Mouse (Mus musculus) limb, embryonic 13.5 days (tissue): Measurements from ENCODE around the gene Tulp2. TPM values are rescaled to one million over a fixed set of nuclear protein-coding genes. Genes with fewer than 3 reads are reported as not detected.

Source experiments
- ATAC-seq: fragments of 200-750 bp; cut with Nextera tagmentation; 2 replicates; pipeline ENCODE4 v1.8.0; 2017; ENCODE audit warnings: low read depth, moderate number of reproducible peaks, moderate TSS enrichment; ENCODE audit not compliant: low FRiP score
- H3K27ac ChIP-seq: fragments of 300-500 bp; sonication (generic); 2 replicates; pipeline ENCODE4 v1.5.1; 2015; ENCODE audit warnings: inconsistent platforms, mild to moderate bottlenecking, moderate library complexity
- H3K27me3 ChIP-seq: fragments of 300-500 bp; sonication (generic); 2 replicates; pipeline ENCODE4 v1.6.1; 2015; ENCODE audit warnings: mild to moderate bottlenecking, inconsistent platforms
- H3K36me3 ChIP-seq: fragments of 300-500 bp; sonication (generic); 2 replicates; pipeline ENCODE4 v1.6.1; 2015; ENCODE audit warnings: inconsistent platforms, mild to moderate bottlenecking, moderate library complexity
- H3K4me1 ChIP-seq: fragments of 300-500 bp; sonication (generic); 2 replicates; pipeline ENCODE4 v1.6.1; 2015; ENCODE audit warnings: inconsistent platforms
- H3K4me2 ChIP-seq: fragments of 300-500 bp; sonication (generic); replicated peaks from 2 replicates; pipeline ENCODE4 v1.6.1; 2015; ENCODE audit warnings: inconsistent platforms, mild to moderate bottlenecking, moderate library complexity
- H3K4me3 ChIP-seq: fragments of 300-500 bp; sonication (generic); 2 replicates; pipeline ENCODE4 v1.5.1; 2015; ENCODE audit warnings: moderate library complexity, mild to moderate bottlenecking, inconsistent platforms
- H3K9ac ChIP-seq: fragments of 300-500 bp; sonication (generic); 2 replicates; pipeline ENCODE4 v1.6.1; 2015; ENCODE audit warnings: mild to moderate bottlenecking, inconsistent platforms
- H3K9me3 ChIP-seq: fragments of 300-500 bp; sonication (generic); 2 replicates; pipeline ENCODE4 v1.6.1; 2016; ENCODE audit warnings: inconsistent platforms
- WGBS: fragments of 180-500 bp; shearing (Covaris S2); methylation state at CpG from one replicate; pipeline ENCODE4 v1.1.7; 2015; 5-methylcytosine and 5-hydroxymethylcytosine counted together
- microRNA-seq: library from miRNA; unstranded; fragments of <30 nt; microRNA quantifications from one replicate; pipeline ENCODE4, GENCODE M21; 2016
- polyA plus RNA-seq: library from polyadenylated mRNA; unstranded; fragments of >200 nt; fragmentation: Nextera tagmentation; extraction: Ambion mirVana; gene quantifications from 2 replicates; pipeline ENCODE4 v1.2.1, GENCODE M21; 2015

Gene Tulp2
- polyA plus RNA-seq, 1 experiment from 2014 or later, result 1.0 TPM

GRCm38 (mm10) chr7:45568601-45569473, 87.2 kb downstream of the Tulp2 start:
- ATAC-seq, result no peak
- H3K9ac ChIP-seq, result no peak overlapping the region

GRCm38 (mm10) chr7:45570103-45570741, 88.5 kb downstream of the Tulp2 start, which contains the start of gene Bcat2:
TSS of gene Bcat2 (plus strand) at chr7:45570153.
- H3K4me3 ChIP-seq, result peak within 1 kb of the TSS; percentile 61
- H3K9me3 ChIP-seq, result no peaks in the 10 kb centered on the region
- WGBS, result under 1% methylated on average over 37 of the region's 42 CpGs
- H3K9ac ChIP-seq, result peak within 1 kb of the TSS; percentile 80
- peaks cover 34% of the 10 kb centered on the region for H3K4me1 ChIP-seq
- H3K27me3 ChIP-seq, result no peaks in the 10 kb centered on the region
- H3K27ac ChIP-seq, result peak within 1 kb of the TSS; percentile 91
- ATAC-seq, result peak; percentile 67
- H3K36me3 ChIP-seq, result 0 out of 2 replicates have a peak, but pooled peaks cover 5% of the 10 kb centered on the region
- peak within 1 kb of the TSS; percentile 77 for H3K4me2 ChIP-seq

More at GRCm38 (mm10) chr7:45568601-45569473, 87.2 kb downstream of the Tulp2 start:
- Histone ChIP-seq H3K9me3 (no peaks in the 10 kb centered on the region), H3K27ac (peak overlapping the region; percentile 79), H3K4me1 (peaks cover 34% of the 10 kb centered on the region), H3K27me3 (no peaks in the 10 kb centered on the region), H3K4me2 (peak overlapping the region; percentile 77), H3K36me3 (0 out of 2 replicates have a peak, but pooled peaks cover 3% of the 10 kb centered on the region), H3K4me3 (peak overlapping the region; percentile 51)
- 80% methylated on average over 10 of the region's 10 CpGs for WGBS

DNA sequence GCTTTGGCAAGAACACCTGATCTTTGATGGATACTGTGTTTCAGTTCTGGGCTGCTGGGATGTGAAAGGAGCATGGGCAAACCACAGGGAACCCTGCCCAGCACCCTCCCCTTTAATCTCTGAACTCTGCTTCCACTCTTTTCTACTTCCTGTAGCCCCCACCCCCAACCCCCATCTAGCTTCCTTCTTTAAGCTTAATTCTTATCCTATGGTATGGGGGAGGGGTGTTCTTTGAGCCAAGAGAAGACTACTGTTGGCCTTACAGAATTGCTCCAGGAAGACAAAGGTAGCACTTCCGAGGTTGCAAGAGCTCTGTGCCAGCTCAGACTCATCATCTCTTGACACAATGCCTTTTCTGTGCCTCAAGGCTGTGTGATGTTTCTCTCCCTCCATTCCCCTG, 90.3 kb downstream of the Tulp2 start:
- WGBS, result 62% methylated on average over 1 of the region's 1 CpGs
- H3K4me1 ChIP-seq, result peaks cover 34% of the 10 kb centered on the region
- H3K9me3 ChIP-seq, result no peaks in the 10 kb centered on the region
- peaks cover 19% of the 10 kb centered on the region for H3K36me3 ChIP-seq
- H3K4me2 ChIP-seq, result peak overlapping the region; percentile 72; the same call in 1 of the 2 replicates
- H3K27ac ChIP-seq, result no peak overlapping the region
- H3K27me3 ChIP-seq, result no peaks in the 10 kb centered on the region
- ATAC-seq, result no peak
- no peak overlapping the region for H3K4me3 ChIP-seq
- no peak overlapping the region for H3K9ac ChIP-seq

Small RNAs within 50 kb of the gene (microRNA-seq; reads per million reads assigned to microRNA genes)
- gene Gm22133, result not detected

Other genes with a start within 250 kb of the Tulp2 start
- 1.3 and 2.1 TPM in 2 replicates for gene Cd37, start 242.8 kb upstream of the Tulp2 start, polyA plus RNA-seq
- gene Slc6a16, start 240.8 kb upstream of the Tulp2 start, polyA plus RNA-seq, result 0.28 and 0.43 TPM in 2 replicates
- gene Slc6a21, start 204.4 kb upstream of the Tulp2 start, polyA plus RNA-seq, result not detected in 2 replicates
- 15.8 and 19.6 TPM in 2 replicates for gene Trpm4, start 148.1 kb upstream of the Tulp2 start, polyA plus RNA-seq
- gene Hrc, start 146.6 kb upstream of the Tulp2 start, polyA plus RNA-seq, result 3.9 and 4.3 TPM in 2 replicates
- gene Ppfia3, start 114.9 kb upstream of the Tulp2 start, polyA plus RNA-seq, result 5.2 and 6.9 TPM in 2 replicates
- gene Lin7b, start 111.3 kb upstream of the Tulp2 start, polyA plus RNA-seq, result 1.4 and 2.5 TPM in 2 replicates
- gene Snrnp70, start 86.1 kb upstream of the Tulp2 start, polyA plus RNA-seq, result 262 and 283 TPM in 2 replicates
- gene Kcna7, start 76.2 kb upstream of the Tulp2 start, polyA plus RNA-seq, result 0.09 TPM in 1 of 2 replicates, not detected in the other
- gene Ntf5, start 68.2 kb upstream of the Tulp2 start, polyA plus RNA-seq, result 3.0 and 3.2 TPM in 2 replicates
- gene Lhb, start 61.1 kb upstream of the Tulp2 start, polyA plus RNA-seq, result 0.40 TPM in 1 of 2 replicates, not detected in the other
- gene Gys1, start 47.0 kb upstream of the Tulp2 start, polyA plus RNA-seq, result 41.7 and 45.9 TPM in 2 replicates
- gene Ruvbl2, start 43.8 kb upstream of the Tulp2 start, polyA plus RNA-seq, result 142 and 144 TPM in 2 replicates
- gene Ftl1, start 22.0 kb upstream of the Tulp2 start, polyA plus RNA-seq, result 5,430 and 5,479 TPM in 2 replicates
- gene Bax, start 15.0 kb upstream of the Tulp2 start, polyA plus RNA-seq, result 167 and 170 TPM in 2 replicates
- not detected in 2 replicates for gene Gm45808, start 4.9 kb downstream of the Tulp2 start, polyA plus RNA-seq
- 2.9 and 4.0 TPM in 2 replicates for gene Dhdh, start 6.9 kb downstream of the Tulp2 start, polyA plus RNA-seq
- 215 TPM in 2 replicates for gene Nucb1, start 28.5 kb downstream of the Tulp2 start, polyA plus RNA-seq
- gene Ppp1r15a, start 44.4 kb downstream of the Tulp2 start, polyA plus RNA-seq, result 27.5 and 28.8 TPM in 2 replicates
- 3.3 and 4.9 TPM in 2 replicates for gene Plekha4, start 44.5 kb downstream of the Tulp2 start, polyA plus RNA-seq
- 0.43 and 0.98 TPM in 2 replicates for gene Hsd17b14, start 73.0 kb downstream of the Tulp2 start, polyA plus RNA-seq
- gene Bcat2, start 88.3 kb downstream of the Tulp2 start, polyA plus RNA-seq, result 55.7 and 59.5 TPM in 2 replicates
- 0.41 and 0.56 TPM in 2 replicates for gene Fgf21, start 133.6 kb downstream of the Tulp2 start, polyA plus RNA-seq
- 0.29 and 0.47 TPM in 2 replicates for gene Fut1, start 135.4 kb downstream of the Tulp2 start, polyA plus RNA-seq
- gene Izumo1, start 139.9 kb downstream of the Tulp2 start, polyA plus RNA-seq, result 0.11 TPM in 1 of 2 replicates, not detected in the other
- gene Rasip1, start 145.6 kb downstream of the Tulp2 start, polyA plus RNA-seq, result 7.7 and 9.5 TPM in 2 replicates
- gene Mamstr, start 158.1 kb downstream of the Tulp2 start, polyA plus RNA-seq, result 11.4 TPM in 2 replicates
- 0.47 and 0.74 TPM in 2 replicates for gene Fut2, start 184.5 kb downstream of the Tulp2 start, polyA plus RNA-seq
- 0.23 and 0.24 TPM in 2 replicates for gene Ntn5, start 202.1 kb downstream of the Tulp2 start, polyA plus RNA-seq
- 0.45 and 0.55 TPM in 2 replicates for gene Sec1, start 212.5 kb downstream of the Tulp2 start, polyA plus RNA-seq
- gene Car11, start 218.0 kb downstream of the Tulp2 start, polyA plus RNA-seq, result 12.2 and 12.5 TPM in 2 replicates
- 4.5 and 6.2 TPM in 2 replicates for gene Dbp, start 223.2 kb downstream of the Tulp2 start, polyA plus RNA-seq
- 1,016 and 1,039 TPM in 2 replicates for gene Rpl18, start 233.6 kb downstream of the Tulp2 start, polyA plus RNA-seq
- gene Sphk2, start 236.1 kb downstream of the Tulp2 start, polyA plus RNA-seq, result 33.4 and 36.0 TPM in 2 replicates
- gene Fam83e, start 239.3 kb downstream of the Tulp2 start, polyA plus RNA-seq, result 0.61 and 1.0 TPM in 2 replicates
- not detected in 2 replicates for gene Spaca4, start 243.9 kb downstream of the Tulp2 start, polyA plus RNA-seq